Mouse (Mus musculus) neural tube, embryonic 14.5 days (tissue): ENCODE data around the gene Nos2. TPM values are rescaled to one million over a fixed set of nuclear protein-coding genes. Genes with fewer than 3 reads are reported as not detected.
A peak's percentile ranks its signal among the peaks of the same experiment; 100 is the strongest.

Source experiments
- ATAC-seq: fragments of 200-750 bp; cut with Nextera tagmentation; 2 replicates; pipeline ENCODE4 v1.8.0; 2017; ENCODE audit warnings: low read depth, mild to moderate bottlenecking, moderate TSS enrichment, moderate library complexity
- H3K27ac ChIP-seq: fragments of 300-500 bp; sonication (generic); 2 replicates; pipeline ENCODE4 v1.5.1; 2014; ENCODE audit warnings: low read depth, mild to moderate bottlenecking, control low read depth, low read length, moderate library complexity, mixed read lengths
- H3K27me3 ChIP-seq: fragments of 300-500 bp; sonication (generic); 2 replicates; pipeline ENCODE4 v1.6.1; 2014; ENCODE audit warnings: low read length; ENCODE audit not compliant: control insufficient read depth, insufficient read depth
- H3K36me3 ChIP-seq: fragments of 300-500 bp; sonication (generic); 2 replicates; pipeline ENCODE4 v1.6.1; 2014; ENCODE audit warnings: low read length, mixed read lengths; ENCODE audit not compliant: control insufficient read depth, insufficient read depth
- H3K4me1 ChIP-seq: fragments of 300-500 bp; sonication (generic); 2 replicates; pipeline ENCODE4 v1.6.1; 2014; ENCODE audit warnings: low read length; ENCODE audit not compliant: control insufficient read depth, insufficient read depth
- H3K4me2 ChIP-seq: fragments of 300-500 bp; sonication (generic); 2 replicates; pipeline ENCODE4 v1.6.1; 2014; ENCODE audit warnings: mild to moderate bottlenecking, low read depth, low read length, control low read depth
- H3K4me3 ChIP-seq: fragments of 300-500 bp; sonication (generic); 2 replicates; pipeline ENCODE4 v1.5.1; 2014; ENCODE audit warnings: low read depth, low read length, control low read depth, mixed read lengths
- H3K9ac ChIP-seq: fragments of 300-500 bp; sonication (generic); replicated peaks from 2 replicates; pipeline ENCODE4 v1.6.1; 2014; ENCODE audit warnings: low read depth, mild to moderate bottlenecking, control low read depth, low read length, mixed read lengths
- H3K9me3 ChIP-seq: fragments of 300-500 bp; sonication (generic); 2 replicates; pipeline ENCODE4 v1.6.1; 2016; ENCODE audit warnings: low read length; ENCODE audit not compliant: control insufficient read depth
- WGBS: fragments of 180-500 bp; shearing (Covaris S2); extraction: QIAGEN DNeasy Blood & Tissue Kit; methylation state at CpG from one replicate; pipeline ENCODE4 v1.1.7; 2014; 5-methylcytosine and 5-hydroxymethylcytosine counted together
- polyA plus RNA-seq: library from polyadenylated mRNA; unstranded; fragments of >200 nt; fragmentation: Nextera tagmentation; extraction: Ambion mirVana; gene quantifications from 2 replicates; pipeline ENCODE4 v1.2.1, GENCODE M21; 2014

The Nos2 gene
- polyA plus RNA-seq, 1 experiment from 2014 or later: 0.35 TPM

- no peaks in the 10 kb centered on the region for H3K27me3 ChIP-seq
- no peak overlapping the region for H3K4me2 ChIP-seq
- no peak overlapping the region for H3K9ac ChIP-seq
- 78% methylated on average over 1 of the region's 1 CpGs for WGBS
- H3K27ac ChIP-seq: no peak overlapping the region
- ATAC-seq: no peak
- no peaks in the 10 kb centered on the region for H3K9me3 ChIP-seq
- no peaks in the 10 kb centered on the region for H3K4me1 ChIP-seq
- no peak overlapping the region for H3K4me3 ChIP-seq
- H3K36me3 ChIP-seq: no peaks in the 10 kb centered on the region
Observed at GRCm38 (mm10) chr11:78916410-78916809, 4.2 kb upstream of the Nos2 start.

GRCm38 (mm10) chr11:78919745-78920144 lies 842 bp upstream of the Nos2 start:
- Histone ChIP-seq H3K27ac (no peak overlapping the region), H3K9me3 (no peaks in the 10 kb centered on the region), H3K27me3 (peaks cover 9% of the 10 kb centered on the region; the same call in 1 of the 2 replicates), H3K4me3 (no peak overlapping the region), H3K36me3 (no peaks in the 10 kb centered on the region), H3K9ac (no peak overlapping the region), H3K4me1 (no peaks in the 10 kb centered on the region), H3K4me2 (no peak overlapping the region)
- WGBS: 74% methylated on average over 4 of the region's 4 CpGs
- no peak for ATAC-seq

GRCm38 (mm10) chr11:78922678-78923407 lies 2.3 kb downstream of the Nos2 start:
- H3K36me3 ChIP-seq: no peaks in the 10 kb centered on the region
- H3K9me3 ChIP-seq: no peaks in the 10 kb centered on the region
- H3K4me3 ChIP-seq: no peak overlapping the region
- no peak overlapping the region for H3K27ac ChIP-seq
- H3K4me1 ChIP-seq: no peaks in the 10 kb centered on the region
- ATAC-seq: no peak
- no peak overlapping the region for H3K9ac ChIP-seq
- WGBS: 42% methylated on average over 8 of the region's 8 CpGs
- no peak overlapping the region for H3K4me2 ChIP-seq
- H3K27me3 ChIP-seq: peaks cover 29% of the 10 kb centered on the region

- Histone ChIP-seq H3K27me3 (peaks cover 29% of the 10 kb centered on the region), H3K9ac (no peak overlapping the region), H3K4me1 (no peaks in the 10 kb centered on the region), H3K27ac (no peak overlapping the region), H3K9me3 (no peaks in the 10 kb centered on the region), H3K4me3 (no peak overlapping the region), H3K4me2 (no peak overlapping the region), H3K36me3 (no peaks in the 10 kb centered on the region)
- no peak for ATAC-seq
- 13% methylated on average over 9 of the region's 9 CpGs for WGBS
Observed at GRCm38 (mm10) chr11:78924111-78924510, 3.5 kb downstream of the Nos2 start.

GRCm38 (mm10) chr11:78924916-78925315 lies 4.3 kb downstream of the Nos2 start:
- Histone ChIP-seq H3K36me3 (no peaks in the 10 kb centered on the region), H3K4me1 (no peaks in the 10 kb centered on the region), H3K9ac (no peak overlapping the region), H3K4me2 (peak overlapping the region; percentile 44), H3K4me3 (peak overlapping the region; percentile 28), H3K27ac (no peak overlapping the region), H3K27me3 (peaks cover 29% of the 10 kb centered on the region), H3K9me3 (no peaks in the 10 kb centered on the region)
- no peak for ATAC-seq
- WGBS: under 1% methylated on average over 37 of the region's 37 CpGs

GRCm38 (mm10) chr11:78929345-78929744 lies 8.8 kb downstream of the Nos2 start:
- WGBS: 57% methylated on average over 5 of the region's 5 CpGs
- Histone ChIP-seq H3K27ac (no peak overlapping the region), H3K9ac (no peak overlapping the region), H3K36me3 (no peaks in the 10 kb centered on the region), H3K4me3 (no peak overlapping the region), H3K4me1 (no peaks in the 10 kb centered on the region), H3K9me3 (no peaks in the 10 kb centered on the region), H3K4me2 (no peak overlapping the region), H3K27me3 (peaks cover 19% of the 10 kb centered on the region)
- ATAC-seq: no peak; the same call in 1 of the 2 replicates

- Histone ChIP-seq H3K4me2 (no peak overlapping the region), H3K27me3 (no peaks in the 10 kb centered on the region), H3K9me3 (no peaks in the 10 kb centered on the region), H3K4me3 (no peak overlapping the region), H3K27ac (no peak overlapping the region), H3K36me3 (no peaks in the 10 kb centered on the region), H3K9ac (no peak overlapping the region), H3K4me1 (no peaks in the 10 kb centered on the region)
- 89% methylated on average over 7 of the region's 7 CpGs for WGBS
- ATAC-seq: no peak
Observed at GRCm38 (mm10) chr11:78934307-78934706, 13.7 kb downstream of the Nos2 start.

- Histone ChIP-seq H3K4me2 (no peak overlapping the region), H3K9ac (no peak overlapping the region), H3K27me3 (no peaks in the 10 kb centered on the region), H3K4me1 (no peaks in the 10 kb centered on the region), H3K27ac (no peak overlapping the region), H3K9me3 (no peaks in the 10 kb centered on the region), H3K36me3 (no peaks in the 10 kb centered on the region), H3K4me3 (no peak overlapping the region)
- no peak for ATAC-seq
- 85% methylated on average over 4 of the region's 4 CpGs for WGBS
Observed at GRCm38 (mm10) chr11:78934727-78935126, 14.1 kb downstream of the Nos2 start.

GRCm38 (mm10) chr11:78935178-78935577 lies 14.6 kb downstream of the Nos2 start:
- H3K36me3 ChIP-seq: no peaks in the 10 kb centered on the region
- H3K4me1 ChIP-seq: no peaks in the 10 kb centered on the region
- no peak overlapping the region for H3K27ac ChIP-seq
- no peaks in the 10 kb centered on the region for H3K27me3 ChIP-seq
- H3K9ac ChIP-seq: no peak overlapping the region
- no peak overlapping the region for H3K4me2 ChIP-seq
- WGBS: 82% methylated on average over 6 of the region's 6 CpGs
- H3K9me3 ChIP-seq: no peaks in the 10 kb centered on the region
- ATAC-seq: no peak
- H3K4me3 ChIP-seq: no peak overlapping the region
